Mouse (Mus musculus) liver, adult 2 months (tissue): Measurements from ENCODE around the gene Mark3. TPM values are rescaled to one million over a fixed set of nuclear protein-coding genes. Genes with fewer than 3 reads are reported as not detected.

ENCODE experiments used
- DNase-seq: peaks from one replicate; pipeline ENCODE4 v3.0.0-alpha.2; 2011; ENCODE audit warnings: low read depth, low spot score; ENCODE audit errors: extremely low read depth
- H3K27ac ChIP-seq: fragments of 200-500 bp; replicated peaks from 2 replicates; pipeline ENCODE4 v1.5.1; 2012; ENCODE audit warnings: low read depth, mild to moderate bottlenecking, control low read depth, inconsistent platforms, low read length; ENCODE audit not compliant: insufficient read depth
- H3K27me3 ChIP-seq: fragments of 200-500 bp; 2 replicates; pipeline ENCODE4 v1.6.1; 2012; ENCODE audit warnings: mild to moderate bottlenecking, moderate library complexity, low read length, inconsistent platforms; ENCODE audit not compliant: control insufficient read depth, insufficient read depth
- H3K36me3 ChIP-seq: fragments of 200-500 bp; 2 replicates; pipeline ENCODE4 v1.6.1; 2012; ENCODE audit warnings: low read length, inconsistent platforms; ENCODE audit not compliant: control insufficient read depth, insufficient read depth
- H3K4me1 ChIP-seq: fragments of 200-500 bp; 2 replicates; pipeline ENCODE4 v1.6.1; 2011; ENCODE audit warnings: low read length; ENCODE audit not compliant: control insufficient read depth, insufficient read depth
- H3K4me3 ChIP-seq: fragments of 200-500 bp; 2 replicates; pipeline ENCODE4 v1.5.1; 2011; ENCODE audit warnings: low read depth, mild to moderate bottlenecking, control low read depth, low read length, moderate library complexity; ENCODE audit not compliant: insufficient read depth
- H3K79me2 ChIP-seq: fragments of 200-500 bp; 2 replicates; pipeline ENCODE4 v1.6.1; 2012; ENCODE audit warnings: inconsistent platforms, mild to moderate bottlenecking, low read length, moderate library complexity; ENCODE audit not compliant: control insufficient read depth, insufficient read depth
- H3K9ac ChIP-seq: fragments of 200-500 bp; 2 replicates; pipeline ENCODE4 v1.6.1; 2012; ENCODE audit warnings: low read depth, mild to moderate bottlenecking, control low read depth, inconsistent platforms, low read length
- CTCF ChIP-seq: fragments of 200-500 bp; IDR thresholded peaks from 2 replicates; pipeline ENCODE4 v1.5.1; 2011; ENCODE audit warnings: low read depth, low read length, control low read depth
- POLR2A ChIP-seq: fragments of 200-500 bp; IDR thresholded peaks from 2 replicates; pipeline ENCODE4 v1.6.1; 2011; ENCODE audit warnings: low read length, control low read depth; ENCODE audit not compliant: insufficient read depth; ENCODE audit errors: extremely low read depth
- WGBS: fragments of 180-500 bp; shearing (Covaris S2); methylation state at CpG from one replicate; pipeline ENCODE4 v1.1.7; 2018; 5-methylcytosine and 5-hydroxymethylcytosine counted together
- polyA plus RNA-seq: library from polyadenylated mRNA; depleted of rRNA; stranded (reverse); fragments of >200 nt; gene quantifications from 2 replicates; pipeline ENCODE4 v1.2.3, GENCODE M21; 2012
- total RNA-seq: library from RNA; depleted of rRNA; stranded (reverse); fragments of >200 nt; gene quantifications from 2 replicates; pipeline ENCODE4 v1.2.3, GENCODE M21; 2014

Gene Mark3
- total and polyA plus RNA-seq, 2 experiments = 15.9 to 30.9 TPM

- H3K4me1 ChIP-seq = peaks cover 7% of the 10 kb centered on the region
- no peak overlapping the region for H3K4me3 ChIP-seq
- H3K27me3 ChIP-seq = no peaks in the 10 kb centered on the region
- no peaks in the 10 kb centered on the region for H3K36me3 ChIP-seq
- 86% methylated on average over 5 of the region's 5 CpGs for WGBS
- DNase-seq = no peak
- H3K9ac ChIP-seq = no peak overlapping the region
- H3K27ac ChIP-seq = no peak overlapping the region
- TF ChIP-seq CTCF (no peak), POLR2A (no peak)
- no peaks in the 10 kb centered on the region for H3K79me2 ChIP-seq
Observed at GRCm38 (mm10) chr12:111682806-111683205, 108.5 kb downstream of the Mark3 start.

DNA sequence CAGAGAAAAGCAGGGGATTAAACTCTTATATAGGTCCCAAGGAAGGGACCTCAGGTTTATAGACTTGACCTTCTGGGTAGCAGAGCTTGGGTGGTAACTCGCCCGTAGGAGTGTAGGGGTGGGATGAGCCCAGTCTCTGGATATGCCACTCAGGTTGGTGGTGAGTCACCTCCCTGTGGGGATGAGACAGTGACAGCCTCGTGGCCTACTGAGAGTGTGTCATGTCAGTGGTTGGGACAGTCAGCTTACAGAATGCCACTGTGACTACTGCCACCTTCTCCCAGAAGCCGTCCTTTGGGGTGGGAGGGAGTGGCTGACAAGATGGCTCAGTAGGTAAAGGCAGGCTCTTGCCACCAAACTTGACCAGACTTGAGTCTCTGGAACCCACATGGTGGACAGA, 112.1 kb downstream of the Mark3 start:
- TF ChIP-seq POLR2A = no peak
- no peak for TF ChIP-seq CTCF
- no peak for DNase-seq
- WGBS = 83% methylated on average over 4 of the region's 4 CpGs

DNA sequence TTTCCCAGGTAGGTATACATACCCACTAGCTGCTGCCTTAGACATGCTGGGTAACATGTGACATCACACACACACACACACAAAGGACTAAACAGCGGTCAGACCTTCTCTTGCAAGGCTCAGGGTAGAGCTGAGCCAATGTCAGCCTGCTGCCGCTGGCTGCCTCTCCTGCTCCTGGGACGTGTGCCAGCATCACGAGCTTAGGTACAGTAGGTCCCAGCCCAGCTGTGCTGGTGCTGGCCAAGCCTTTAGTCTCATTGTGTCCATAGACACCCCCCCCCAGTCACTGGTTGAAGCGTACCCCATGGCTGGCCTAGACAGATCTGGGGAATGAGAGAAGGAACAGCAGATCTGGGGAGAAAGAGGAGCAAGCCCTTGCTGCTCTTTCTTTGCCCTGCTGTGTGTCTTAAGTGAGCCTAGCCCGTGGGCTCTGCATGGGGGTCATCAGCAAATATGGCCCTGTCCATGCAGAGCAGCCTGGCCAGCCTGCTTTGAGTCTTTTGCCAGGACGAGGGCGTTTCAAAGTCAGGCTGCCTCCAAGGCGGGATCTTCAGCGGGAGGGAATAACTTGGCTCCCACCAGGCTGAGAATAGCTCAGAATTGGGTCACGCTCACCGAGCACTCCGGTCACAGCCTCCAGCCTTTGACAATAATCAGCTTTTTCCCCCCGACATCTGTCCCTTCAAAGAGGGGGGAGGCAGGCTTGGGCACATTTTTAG, 113.2 kb downstream of the Mark3 start:
- H3K27me3 ChIP-seq = no peaks in the 10 kb centered on the region
- H3K4me1 ChIP-seq = peaks cover 10% of the 10 kb centered on the region
- DNase-seq = peak; percentile 77
- no peaks in the 10 kb centered on the region for H3K36me3 ChIP-seq
- H3K9ac ChIP-seq = no peak overlapping the region
- WGBS = 12% methylated on average over 14 of the region's 14 CpGs
- no peak overlapping the region for H3K27ac ChIP-seq
- H3K79me2 ChIP-seq = no peaks in the 10 kb centered on the region
- H3K4me3 ChIP-seq = no peak overlapping the region
- no peak for TF ChIP-seq CTCF
- no peak for TF ChIP-seq POLR2A

More for the DNA sequence above, 112.1 kb downstream of the Mark3 start:
- Histone ChIP-seq H3K79me2 (no peaks in the 10 kb centered on the region), H3K9ac (no peak overlapping the region), H3K27ac (no peak overlapping the region), H3K36me3 (no peaks in the 10 kb centered on the region), H3K27me3 (no peaks in the 10 kb centered on the region), H3K4me3 (no peak overlapping the region), H3K4me1 (peaks cover 8% of the 10 kb centered on the region)

- 40% methylated on average over 2 of the region's 2 CpGs for WGBS
- H3K4me1 ChIP-seq = peaks cover 10% of the 10 kb centered on the region
- DNase-seq = no peak
- no peaks in the 10 kb centered on the region for H3K27me3 ChIP-seq
- no peaks in the 10 kb centered on the region for H3K79me2 ChIP-seq
- no peaks in the 10 kb centered on the region for H3K36me3 ChIP-seq
- H3K9ac ChIP-seq = no peak overlapping the region
- no peak overlapping the region for H3K4me3 ChIP-seq
- no peak for TF ChIP-seq CTCF
- TF ChIP-seq POLR2A = no peak
- H3K27ac ChIP-seq = no peak overlapping the region
Observed at GRCm38 (mm10) chr12:111688069-111688428, 113.7 kb downstream of the Mark3 start.

DNA sequence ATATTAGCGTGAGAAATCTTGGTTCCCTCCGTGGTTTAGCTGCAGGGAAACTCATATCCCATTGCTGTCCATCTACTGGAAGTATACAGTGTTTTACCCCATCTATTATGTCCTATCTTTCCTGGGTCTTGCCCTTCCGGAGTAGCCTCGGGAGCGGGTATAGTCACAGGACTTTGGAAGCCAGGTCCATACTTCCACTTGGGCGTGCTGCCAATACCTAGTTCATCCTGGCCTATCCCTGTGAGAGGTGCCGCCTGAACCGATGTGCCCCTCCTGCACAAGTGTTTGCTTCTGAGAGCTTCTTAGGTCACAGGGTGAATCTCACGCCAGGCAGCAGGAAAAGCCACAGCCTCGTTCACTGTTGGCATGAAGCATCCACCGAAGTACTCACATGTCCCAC, 115.1 kb downstream of the Mark3 start:
- no peak for DNase-seq
- H3K4me1 ChIP-seq = peaks cover 10% of the 10 kb centered on the region
- no peaks in the 10 kb centered on the region for H3K79me2 ChIP-seq
- H3K27ac ChIP-seq = no peak overlapping the region
- no peak overlapping the region for H3K4me3 ChIP-seq
- no peaks in the 10 kb centered on the region for H3K27me3 ChIP-seq
- 23% methylated on average over 11 of the region's 11 CpGs for WGBS
- TF ChIP-seq POLR2A = no peak
- TF ChIP-seq CTCF = no peak
- no peak overlapping the region for H3K9ac ChIP-seq
- no peaks in the 10 kb centered on the region for H3K36me3 ChIP-seq

- no peaks in the 10 kb centered on the region for H3K79me2 ChIP-seq
- TF ChIP-seq POLR2A = no peak
- TF ChIP-seq CTCF = no peak
- H3K4me3 ChIP-seq = no peak overlapping the region
- no peak overlapping the region; the same call in 1 of the 2 replicates for H3K9ac ChIP-seq
- WGBS = 58% methylated on average over 5 of the region's 5 CpGs
- no peaks in the 10 kb centered on the region for H3K27me3 ChIP-seq
- H3K36me3 ChIP-seq = no peaks in the 10 kb centered on the region
- H3K4me1 ChIP-seq = peaks cover 10% of the 10 kb centered on the region
- peak; percentile 31 for DNase-seq
- peak overlapping the region; percentile 32; the same call in 1 of the 2 replicates for H3K27ac ChIP-seq
Observed at GRCm38 (mm10) chr12:111691346-111691872, 117.1 kb downstream of the Mark3 start.
